Mouse (Mus musculus) bone marrow macrophage, adult 2 months (primary cell): ENCODE measurements around the gene Jarid2. TPM values are rescaled to one million over a fixed set of nuclear protein-coding genes. Genes with fewer than 3 reads are reported as not detected.

Experiments used
- H3K27ac ChIP-seq: 2 replicates; pipeline ENCODE4 v1.5.1; 2012; ENCODE audit warnings: low read depth, low read length; ENCODE audit not compliant: insufficient read depth
- H3K4me1 ChIP-seq: 2 replicates; pipeline ENCODE4 v1.6.1; 2012; ENCODE audit warnings: low read length; ENCODE audit not compliant: control insufficient read depth, insufficient read depth
- H3K4me3 ChIP-seq: 2 replicates; pipeline ENCODE4 v1.5.1; 2012; ENCODE audit warnings: mild to moderate bottlenecking, low read length, moderate library complexity; ENCODE audit not compliant: insufficient read depth
- CTCF ChIP-seq: IDR thresholded peaks from 2 replicates; pipeline ENCODE4 v1.5.1; 2012; ENCODE audit warnings: low read depth, mild to moderate bottlenecking, low read length, moderate library complexity
- POLR2A ChIP-seq: IDR thresholded peaks from 2 replicates; pipeline ENCODE4 v1.6.1; 2012; ENCODE audit warnings: mild to moderate bottlenecking, low read depth, low read length, borderline replicate concordance
- polyA plus RNA-seq: library from polyadenylated mRNA; stranded (reverse); fragments of >200 nt; gene quantifications from 2 replicates; pipeline ENCODE4 v1.2.4, GENCODE M21; 2012; ENCODE audit not compliant: missing spikeins, insufficient read depth, insufficient read length

The Jarid2 gene
- 41.4 and 45.8 TPM in 2 replicates for polyA plus RNA-seq

DNA sequence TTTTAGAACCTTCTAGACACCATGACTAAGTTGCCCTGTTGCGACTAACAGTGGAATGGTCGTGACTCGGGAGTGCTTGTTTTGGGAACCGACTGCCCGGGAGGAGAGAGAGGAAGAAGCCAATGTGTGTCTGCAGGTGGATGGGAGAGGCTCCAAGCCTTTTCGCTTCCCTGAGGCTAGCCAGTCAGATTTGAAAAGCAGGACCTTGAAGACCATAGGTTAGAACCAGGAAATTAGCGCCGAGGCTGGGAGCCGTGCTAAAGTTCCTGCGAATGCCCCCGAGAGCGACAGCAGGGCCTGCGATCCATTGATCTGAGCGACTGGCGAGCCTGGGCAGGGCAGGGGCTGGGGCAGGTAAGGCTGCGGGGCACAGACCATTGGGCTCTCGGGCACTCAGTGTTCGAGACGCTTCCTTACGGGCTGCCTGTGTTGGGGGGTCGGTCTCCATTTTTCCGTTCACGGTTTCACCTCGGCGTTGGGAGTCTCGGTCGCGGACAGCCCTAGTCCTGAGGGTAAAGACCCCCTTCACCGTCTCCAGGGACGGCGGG is at the start of gene Jarid2:
Jarid2 (plus strand) TSS at position 51 of the 548 bp plus-strand sequence.
- peak within 1 kb of the TSS; percentile 94 for H3K4me3 ChIP-seq
- peak within 1 kb of the TSS; percentile 72 for H3K27ac ChIP-seq
- peaks cover 17% of the 10 kb centered on the region for H3K4me1 ChIP-seq
- TF ChIP-seq CTCF (no peak), POLR2A (no peak)

DNA sequence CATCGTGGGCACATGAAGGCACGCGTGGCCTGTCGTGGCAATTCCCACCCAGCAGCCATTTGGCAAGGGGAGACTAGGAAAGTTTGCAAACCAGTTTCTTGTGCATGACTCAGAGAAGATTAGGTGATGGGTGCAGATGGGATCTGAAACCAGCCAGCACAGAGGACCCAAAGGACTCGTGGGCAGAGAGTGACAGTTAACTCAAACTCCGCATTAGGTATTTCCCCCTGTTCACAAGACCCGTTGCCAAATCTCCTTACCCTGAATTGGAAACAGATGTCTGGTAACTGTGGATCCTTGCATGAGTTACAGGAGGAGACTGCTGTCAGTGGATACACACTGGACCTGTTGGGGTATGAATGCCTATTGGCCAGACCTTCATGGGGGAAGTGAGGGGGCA is 48.2 kb upstream of the Jarid2 start:
- no peak overlapping the region for H3K4me3 ChIP-seq
- H3K27ac ChIP-seq = no peak overlapping the region
- 0 out of 2 replicates have a peak, but pooled peaks cover 3% of the 10 kb centered on the region for H3K4me1 ChIP-seq
- TF ChIP-seq CTCF (no peak), POLR2A (no peak)

GRCm38 (mm10) chr13:44688140-44688539 is 41.1 kb upstream of the Jarid2 start:
- Histone ChIP-seq H3K4me3 (no peak overlapping the region), H3K4me1 (no peaks in the 10 kb centered on the region), H3K27ac (no peak overlapping the region)
- TF ChIP-seq CTCF (no peak), POLR2A (no peak)

GRCm38 (mm10) chr13:44697628-44698027 is 31.6 kb upstream of the Jarid2 start:
- Histone ChIP-seq H3K4me1 (no peaks in the 10 kb centered on the region), H3K4me3 (no peak overlapping the region), H3K27ac (no peak overlapping the region)
- TF ChIP-seq POLR2A = no peak
- no peak for TF ChIP-seq CTCF

DNA sequence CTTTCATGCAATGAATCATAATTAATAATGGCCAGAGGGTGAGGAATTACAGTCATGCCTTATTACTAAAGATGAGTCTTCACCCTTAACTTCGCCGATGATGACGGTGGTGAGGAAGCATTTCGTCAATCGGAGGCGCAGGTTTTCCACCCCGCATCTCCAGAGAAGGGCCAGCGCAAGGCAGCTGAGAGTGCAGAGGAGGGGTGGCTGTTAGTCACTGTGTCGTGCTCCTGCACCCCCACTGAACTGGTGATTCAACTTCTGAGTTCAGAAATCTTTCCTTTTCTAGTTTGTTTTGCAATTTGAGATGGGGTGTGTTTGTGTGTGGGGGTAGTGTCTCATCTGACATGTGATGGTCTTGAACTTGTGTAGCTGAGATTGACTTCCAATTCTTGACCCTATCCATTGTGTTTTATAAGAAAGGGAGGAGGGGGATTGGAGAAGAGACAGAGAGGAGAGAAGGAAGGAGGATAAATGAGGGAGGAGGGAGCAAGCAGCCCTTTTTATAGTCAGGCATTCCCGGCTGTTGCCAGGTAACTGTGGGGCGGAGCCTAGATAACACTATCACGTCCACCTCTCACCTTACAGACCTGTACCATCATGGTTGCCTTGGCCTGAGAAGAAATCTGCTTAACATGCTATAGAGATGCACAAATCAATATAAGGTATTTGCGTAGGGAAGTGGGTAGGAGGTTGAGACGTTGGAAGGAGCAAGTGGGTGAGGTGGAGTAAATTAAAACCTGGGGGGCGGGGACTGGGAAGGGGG is 25.1 kb upstream of the Jarid2 start:
- Histone ChIP-seq H3K27ac (no peak overlapping the region), H3K4me1 (no peaks in the 10 kb centered on the region), H3K4me3 (no peak overlapping the region)
- TF ChIP-seq CTCF (no peak), POLR2A (no peak)

DNA sequence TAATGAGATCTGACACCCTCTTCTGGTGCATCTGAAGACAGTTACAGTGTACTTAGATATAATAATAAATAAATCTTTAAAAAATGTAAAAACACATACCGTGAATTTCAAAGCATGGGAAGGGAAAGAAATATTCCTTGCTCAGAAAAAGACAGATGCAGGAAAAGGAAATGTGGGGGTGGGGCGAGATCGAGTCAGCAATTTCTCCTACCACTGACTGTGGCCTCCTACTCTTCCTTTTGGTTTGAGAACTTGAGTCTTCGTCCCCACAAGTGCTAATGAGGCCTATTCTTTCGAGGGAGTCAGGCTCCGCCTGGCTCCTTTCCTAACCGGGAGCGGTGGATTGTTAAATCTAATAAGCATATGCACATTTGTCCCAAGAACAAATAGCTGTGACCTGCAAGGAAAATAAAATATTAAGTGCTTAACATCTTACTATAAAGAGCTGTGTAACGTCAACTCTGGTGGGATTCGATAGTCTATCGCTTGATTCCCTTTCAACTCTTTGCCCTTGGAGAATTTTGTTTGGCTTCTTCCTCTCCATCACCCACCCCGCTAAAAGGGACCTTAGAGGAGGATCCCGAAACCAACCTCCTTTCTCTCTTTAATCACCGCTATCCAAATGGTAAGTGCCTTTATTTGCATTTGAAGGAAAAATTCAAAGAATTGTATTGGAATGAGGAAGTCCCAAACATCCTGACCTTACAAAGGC is 24.1 kb upstream of the Jarid2 start:
- TF ChIP-seq POLR2A = no peak
- Histone ChIP-seq H3K27ac (no peak overlapping the region), H3K4me1 (no peaks in the 10 kb centered on the region), H3K4me3 (no peak overlapping the region)

DNA sequence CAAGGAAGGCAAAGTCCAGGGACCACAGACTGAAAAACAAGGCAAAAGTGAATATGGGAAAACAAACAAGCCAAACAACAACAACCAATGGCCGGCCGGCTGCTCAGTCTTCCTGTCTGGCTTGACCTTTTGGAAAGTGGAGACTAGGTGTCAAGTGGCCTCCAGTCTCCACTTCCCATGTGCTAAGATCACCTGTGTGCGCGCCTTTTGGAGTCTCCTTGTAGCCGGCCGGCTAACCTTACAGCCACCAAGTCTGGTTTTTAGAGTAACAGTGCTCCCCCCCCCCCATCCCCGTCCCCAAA is 23.6 kb upstream of the Jarid2 start:
- Histone ChIP-seq H3K4me1 (no peaks in the 10 kb centered on the region), H3K27ac (no peak overlapping the region), H3K4me3 (no peak overlapping the region)
- TF ChIP-seq CTCF (no peak), POLR2A (no peak)

DNA sequence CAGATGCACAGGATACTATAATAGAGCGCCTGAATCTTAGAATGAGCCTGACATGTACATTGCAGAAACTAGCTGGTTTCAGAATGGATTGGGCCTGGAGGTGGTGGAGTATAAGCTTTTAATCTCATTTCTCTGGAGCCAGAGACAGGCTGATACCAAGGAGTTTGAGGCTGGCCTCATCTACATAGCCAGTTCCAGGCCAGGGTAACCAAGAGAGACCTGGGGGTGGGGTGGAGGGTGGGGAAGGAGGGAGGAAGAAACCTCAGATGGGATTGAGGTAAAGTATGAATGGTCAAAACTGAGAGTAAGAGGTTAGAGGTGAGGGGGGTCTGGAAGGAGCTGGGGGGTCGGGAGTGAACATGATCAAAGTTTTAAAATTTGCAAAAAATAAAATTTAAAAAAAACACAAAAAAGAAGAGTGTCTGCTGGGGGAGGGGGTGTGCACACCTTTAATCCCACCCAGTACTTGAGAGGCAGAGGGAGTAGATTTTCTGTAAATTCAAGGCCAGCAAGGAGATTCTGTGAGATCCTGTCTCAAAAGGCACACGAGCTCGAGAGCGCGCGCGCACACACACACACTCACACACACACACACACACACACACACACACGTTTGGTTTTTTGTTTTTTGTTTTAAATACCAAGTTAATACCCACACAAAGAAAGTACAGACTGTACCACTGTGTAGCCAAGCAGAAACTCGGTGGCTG is 22.9 kb upstream of the Jarid2 start:
- Histone ChIP-seq H3K4me3 (no peak overlapping the region), H3K4me1 (no peaks in the 10 kb centered on the region), H3K27ac (no peak overlapping the region)
- TF ChIP-seq POLR2A = no peak
- no peak for TF ChIP-seq CTCF

- Histone ChIP-seq H3K4me1 (no peaks in the 10 kb centered on the region), H3K27ac (no peak overlapping the region), H3K4me3 (no peak overlapping the region)
- no peak for TF ChIP-seq CTCF
- no peak for TF ChIP-seq POLR2A
Observed at GRCm38 (mm10) chr13:44707176-44707575, 22.1 kb upstream of the Jarid2 start.
